Mouse (Mus musculus): ENCODE measurements around the gene Tgfbrap1. TPM values are rescaled to one million over a fixed set of nuclear protein-coding genes. Genes with fewer than 3 reads are reported as not detected.

Tgfbrap1 gene
- 5.0 and 7.3 TPM in 2 replicates for polyA plus RNA-seq (2015; fragmentation: Nextera tagmentation; extraction: Ambion mirVana)

GRCm38 (mm10) chr1:43098031-43098984, at the start of gene Tgfbrap1, which contains the start of gene AI597479:
Tgfbrap1 (minus strand) TSS chr1:43098637.
AI597479 (plus strand) TSS chr1:43098710.

Small RNAs within 50 kb of the gene (microRNA-seq; reads per million reads assigned to microRNA genes)
- gene Gm24001 (ENCODE audit: borderline replicate concordance, insufficient number of aligned reads), result not detected

Other genes starting within 250 kb of the Tgfbrap1 start
- gene Mrps9, start 247.4 kb downstream of the Tgfbrap1 start, polyA plus RNA-seq (2015; fragmentation: Nextera tagmentation; extraction: Ambion mirVana), result 49.1 and 73.0 TPM in 2 replicates
- 5.7 and 7.0 TPM in 2 replicates for gene Gpr45, start 145.8 kb downstream of the Tgfbrap1 start, polyA plus RNA-seq (2015; fragmentation: Nextera tagmentation; extraction: Ambion mirVana)
- gene AI597479, start 73 bp upstream of the Tgfbrap1 start, polyA plus RNA-seq (2015; fragmentation: Nextera tagmentation; extraction: Ambion mirVana), result 9.5 and 12.8 TPM in 2 replicates
- 68.1 and 130 TPM in 2 replicates for gene Fhl2, start 98.3 kb upstream of the Tgfbrap1 start, polyA plus RNA-seq (2015; fragmentation: Nextera tagmentation; extraction: Ambion mirVana)

All from adrenal gland, postnatal 0 days (tissue).